Mouse (Mus musculus) spleen, adult 2 months (tissue): ENCODE data around the gene Hspa5. TPM values are rescaled to one million over a fixed set of nuclear protein-coding genes. Genes with fewer than 3 reads are reported as not detected.
A peak's percentile ranks its signal among the peaks of the same experiment; 100 is the strongest.

Source experiments
- DNase-seq, 2 experiments: peaks; one replicate each; pipeline versions ENCODE4 v3.0.0 to v3.0.0-alpha.2; 2012 to 2021; ENCODE audit warnings: low spot score in 2 of 2, low read depth in 1 of 2
- H3K27ac ChIP-seq: fragments of 200-500 bp; 2 replicates; pipeline ENCODE4 v1.5.1; 2012; ENCODE audit warnings: low read length, inconsistent platforms; ENCODE audit not compliant: insufficient read depth
- H3K27me3 ChIP-seq: fragments of 200-500 bp; 2 replicates; pipeline ENCODE4 v1.6.1; 2012; ENCODE audit warnings: mild to moderate bottlenecking, moderate library complexity, low read length, inconsistent platforms; ENCODE audit not compliant: control insufficient read depth, insufficient read depth
- H3K36me3 ChIP-seq: fragments of 200-500 bp; 2 replicates; pipeline ENCODE4 v1.6.1; 2012; ENCODE audit warnings: mild to moderate bottlenecking, low read length, inconsistent platforms; ENCODE audit not compliant: control insufficient read depth, insufficient read depth
- H3K4me1 ChIP-seq: fragments of 200-500 bp; 2 replicates; pipeline ENCODE4 v1.6.1; 2011; ENCODE audit warnings: inconsistent platforms; ENCODE audit not compliant: control insufficient read depth, insufficient read depth, insufficient read length
- H3K4me3 ChIP-seq: fragments of 200-500 bp; 2 replicates; pipeline ENCODE4 v1.5.1; 2011; ENCODE audit warnings: mild to moderate bottlenecking, inconsistent platforms; ENCODE audit not compliant: insufficient read depth, insufficient read length; ENCODE audit errors: extremely low read depth
- CTCF ChIP-seq: fragments of 200-500 bp; IDR thresholded peaks from 2 replicates; pipeline ENCODE4 v1.5.1; 2011; ENCODE audit warnings: mild to moderate bottlenecking, inconsistent platforms; ENCODE audit not compliant: insufficient read depth, insufficient read length, insufficient replicate concordance; ENCODE audit errors: extremely low read depth
- POLR2A ChIP-seq: fragments of 200-500 bp; IDR thresholded peaks from 2 replicates; pipeline ENCODE4 v1.6.1; 2011; ENCODE audit warnings: low read depth, low read length, inconsistent platforms
- WGBS: fragments of 180-500 bp; shearing (Covaris S2); methylation state at CpG from one replicate; pipeline ENCODE4 v1.1.7; 2018; 5-methylcytosine and 5-hydroxymethylcytosine counted together
- polyA plus RNA-seq: library from polyadenylated mRNA; depleted of rRNA; stranded (reverse); fragments of >200 nt; gene quantifications from 2 replicates; pipeline ENCODE4 v1.2.3, GENCODE M21; 2012

The Hspa5 gene
- polyA plus RNA-seq, 1 experiment, result 723 TPM

DNA sequence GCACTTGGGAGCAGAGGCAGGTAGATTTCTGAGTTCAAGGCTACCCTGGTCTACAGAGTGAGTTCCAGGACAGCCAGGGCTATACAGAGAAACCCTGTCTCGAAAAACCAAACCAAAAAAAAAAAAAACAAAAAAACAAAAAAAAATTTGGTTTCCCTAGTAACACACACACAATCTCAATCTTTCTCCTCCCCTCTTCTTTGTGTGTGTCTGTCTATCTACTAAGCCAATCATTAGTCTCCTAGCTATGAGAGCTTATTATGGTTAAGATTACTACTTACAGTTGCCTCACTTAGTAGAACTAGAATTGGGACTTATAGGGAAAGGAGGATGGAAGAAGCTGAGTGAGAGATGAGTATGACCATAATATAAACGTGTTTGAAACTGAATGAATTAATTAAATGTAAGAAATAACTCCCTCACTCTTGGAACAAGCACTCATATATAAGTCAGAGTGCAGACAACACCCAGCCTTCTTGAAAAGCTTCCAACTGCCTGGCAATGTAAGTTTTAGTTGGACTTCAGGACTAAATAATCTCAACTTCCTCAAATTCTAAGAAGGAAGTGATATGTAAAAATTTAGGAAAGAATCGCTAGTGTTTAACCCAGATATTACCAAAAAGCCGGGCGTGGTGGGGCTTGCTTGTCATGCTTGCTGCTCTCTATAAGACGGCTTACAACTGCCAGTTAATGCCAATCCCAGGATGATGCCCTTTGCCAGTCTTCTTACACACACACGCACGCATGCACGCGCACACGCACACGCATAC is 30.2 kb upstream of the Hspa5 start:
- WGBS, result 69% methylated on average over 12 of the region's 12 CpGs
- Histone ChIP-seq H3K27me3 (no peaks in the 10 kb centered on the region), H3K27ac (no peak overlapping the region), H3K4me1 (peaks cover 2% of the 10 kb centered on the region; the same call in 1 of the 2 replicates), H3K4me3 (no peak overlapping the region), H3K36me3 (peaks cover 2% of the 10 kb centered on the region; the same call in 1 of the 2 replicates)
- DNase-seq, result no peak
- TF ChIP-seq POLR2A (no peak), CTCF (no peak)

DNA sequence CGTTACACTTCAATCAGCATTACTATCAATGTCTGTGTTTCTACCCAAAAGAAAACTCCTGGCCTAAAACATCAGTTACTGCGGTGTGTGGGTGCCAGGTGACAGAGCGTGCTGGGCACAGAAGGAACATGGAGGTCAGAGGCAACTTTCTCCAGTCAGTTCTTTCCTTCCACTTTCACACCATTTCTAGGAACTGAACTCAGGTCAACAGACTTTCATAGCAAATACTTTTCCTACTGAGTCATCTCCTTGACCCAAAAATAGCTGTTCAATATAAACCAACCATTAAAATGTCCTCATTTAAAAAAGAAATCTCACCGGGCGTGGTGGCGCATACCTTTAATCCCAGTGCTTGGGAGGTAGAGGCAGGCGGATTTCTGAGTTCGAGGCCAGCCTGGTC is 29.1 kb upstream of the Hspa5 start:
- Histone ChIP-seq H3K4me1 (peaks cover 2% of the 10 kb centered on the region; the same call in 1 of the 2 replicates), H3K4me3 (no peak overlapping the region), H3K27ac (no peak overlapping the region), H3K36me3 (peaks cover 2% of the 10 kb centered on the region; the same call in 1 of the 2 replicates), H3K27me3 (no peaks in the 10 kb centered on the region)
- TF ChIP-seq POLR2A (no peak), CTCF (no peak)
- no peak for DNase-seq
- WGBS, result 91% methylated on average over 8 of the region's 8 CpGs

DNA sequence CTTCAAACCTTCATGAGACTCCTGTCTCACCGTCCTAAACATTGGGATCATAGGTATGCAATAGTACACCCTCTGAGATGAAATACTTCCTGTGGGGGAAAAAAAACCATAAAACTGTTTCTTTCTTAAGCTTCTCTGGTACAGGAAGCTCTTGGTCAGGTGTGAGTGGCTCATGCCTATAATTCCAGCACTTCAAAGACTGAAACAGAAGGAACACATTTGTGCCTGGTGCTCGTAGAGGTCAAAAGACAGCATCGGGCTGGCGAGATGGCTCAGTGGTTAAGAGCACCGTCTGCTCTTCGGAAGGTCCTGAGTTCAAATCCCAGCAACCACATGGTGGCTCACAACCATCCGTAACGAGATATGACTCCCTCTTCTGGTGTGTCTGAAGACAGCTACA is 27.3 kb upstream of the Hspa5 start:
- Histone ChIP-seq H3K27ac (no peak overlapping the region), H3K4me3 (no peak overlapping the region), H3K4me1 (peaks cover 2% of the 10 kb centered on the region; the same call in 1 of the 2 replicates), H3K27me3 (no peaks in the 10 kb centered on the region), H3K36me3 (peaks cover 2% of the 10 kb centered on the region; the same call in 1 of the 2 replicates)
- DNase-seq, result no peak
- WGBS, result 76% methylated on average over 8 of the region's 8 CpGs
- TF ChIP-seq POLR2A (no peak), CTCF (no peak)

DNA sequence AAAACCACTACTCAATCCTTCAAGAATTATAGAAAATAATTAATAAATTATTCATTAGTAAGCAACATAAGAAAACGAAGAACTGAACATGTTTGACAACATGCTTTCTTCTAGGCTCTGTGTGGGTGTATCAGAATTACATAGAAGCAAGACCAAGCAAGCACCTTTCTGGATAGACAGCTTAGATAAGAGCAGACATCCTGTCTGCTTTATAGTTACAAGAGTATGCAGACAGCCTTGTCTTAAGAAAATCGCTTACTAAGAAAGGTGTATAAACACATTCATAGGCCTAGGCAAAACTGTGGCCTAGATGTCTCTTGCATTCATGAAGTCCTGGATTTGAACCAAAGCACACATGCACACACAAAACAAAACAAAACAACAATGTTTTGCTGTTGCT is 26.1 kb upstream of the Hspa5 start:
- H3K4me3 ChIP-seq, result no peak overlapping the region
- no peak for DNase-seq
- no peaks in the 10 kb centered on the region for H3K27me3 ChIP-seq
- WGBS, result 73% methylated on average over 2 of the region's 2 CpGs
- TF ChIP-seq POLR2A, result no peak
- no peak for TF ChIP-seq CTCF
- H3K4me1 ChIP-seq, result peaks cover 2% of the 10 kb centered on the region
- H3K36me3 ChIP-seq, result peaks cover 2% of the 10 kb centered on the region; the same call in 1 of the 2 replicates
- no peak overlapping the region for H3K27ac ChIP-seq

DNA sequence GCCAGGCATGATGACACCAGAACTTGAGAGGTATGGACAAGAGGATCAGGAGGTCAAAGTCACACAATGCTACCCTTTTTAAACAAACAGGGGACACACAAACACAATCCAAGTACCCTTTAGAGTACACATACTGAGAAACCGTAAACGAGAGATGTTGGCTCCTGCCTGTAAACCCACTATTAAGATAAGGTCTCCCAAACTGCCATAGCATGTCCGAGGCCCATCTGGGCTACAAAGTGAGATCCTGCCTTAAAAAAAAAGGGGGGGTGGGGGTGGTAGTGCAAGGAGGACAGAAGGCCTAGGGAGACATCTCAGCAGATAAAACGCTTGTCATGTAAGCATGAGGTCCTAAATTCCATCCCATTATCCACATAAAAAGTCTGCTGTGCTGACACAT is 23.3 kb upstream of the Hspa5 start:
- no peak overlapping the region for H3K27ac ChIP-seq
- no peak for TF ChIP-seq POLR2A
- no peak for TF ChIP-seq CTCF
- H3K27me3 ChIP-seq, result no peaks in the 10 kb centered on the region
- no peak for DNase-seq
- peaks cover 2% of the 10 kb centered on the region; the same call in 1 of the 2 replicates for H3K36me3 ChIP-seq
- peaks cover 3% of the 10 kb centered on the region for H3K4me1 ChIP-seq
- 81% methylated on average over 4 of the region's 4 CpGs for WGBS
- no peak overlapping the region for H3K4me3 ChIP-seq

DNA sequence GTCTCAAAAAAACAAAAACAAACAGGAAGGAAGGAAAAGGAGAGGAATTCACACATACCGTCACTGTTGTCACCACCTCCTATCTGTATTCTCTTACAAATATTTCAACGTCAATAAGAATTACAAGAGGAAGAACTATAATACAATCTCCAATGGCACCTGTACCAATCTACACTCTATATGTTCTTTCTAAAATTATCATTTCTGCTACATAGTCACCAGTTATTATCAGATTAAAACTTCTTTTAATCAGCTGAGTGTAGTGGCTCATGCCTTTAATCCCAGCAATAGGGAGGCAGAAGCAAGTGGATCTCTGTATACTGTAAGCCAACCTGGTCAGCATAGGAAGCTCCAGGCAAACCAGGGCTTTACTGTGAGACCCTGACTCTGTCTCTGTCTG is 21.5 kb upstream of the Hspa5 start:
- Histone ChIP-seq H3K27ac (no peak overlapping the region), H3K27me3 (no peaks in the 10 kb centered on the region), H3K36me3 (no peaks in the 10 kb centered on the region), H3K4me1 (peaks cover 2% of the 10 kb centered on the region), H3K4me3 (no peak overlapping the region)
- 73% methylated on average over 2 of the region's 2 CpGs for WGBS
- DNase-seq, result no peak
- TF ChIP-seq POLR2A (no peak), CTCF (no peak)

DNA sequence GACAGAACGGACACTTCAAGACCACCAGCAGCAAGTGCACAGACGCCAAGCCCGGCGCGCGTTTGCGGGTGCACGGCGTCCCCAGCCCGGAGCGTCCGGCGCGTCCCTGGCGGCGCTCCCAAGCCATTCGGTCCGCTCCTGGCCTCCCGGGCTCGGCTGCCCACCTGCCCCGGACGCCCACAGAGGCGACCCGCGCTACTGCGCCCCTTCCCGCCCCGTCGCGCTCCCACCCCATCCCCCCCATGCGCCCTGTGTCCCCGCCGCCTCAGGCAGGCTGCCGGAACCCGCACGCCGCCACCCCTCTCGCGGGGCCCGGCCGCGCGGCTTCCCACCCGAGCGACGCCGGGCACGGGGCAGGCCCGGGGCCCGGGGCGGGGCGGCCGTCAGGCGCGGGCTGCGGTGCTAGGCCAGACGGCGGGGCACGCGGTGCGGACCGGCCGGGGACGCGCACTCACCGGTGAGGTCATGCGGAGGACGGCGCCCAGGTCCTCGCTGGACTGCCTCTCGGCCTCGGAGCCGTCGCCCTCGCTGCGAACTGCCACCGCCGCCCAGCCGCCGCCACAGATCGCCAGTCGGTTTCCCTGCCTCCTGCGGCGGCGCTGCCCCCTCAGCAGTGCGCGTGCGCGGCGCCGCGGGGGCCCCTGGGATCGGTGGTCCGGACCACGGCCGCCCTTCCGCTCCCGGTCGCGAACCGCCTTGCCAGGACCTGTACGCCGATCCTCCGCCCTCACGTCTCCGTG is 17.8 kb upstream of the Hspa5 start:
- WGBS, result under 1% methylated on average over 91 of the region's 106 CpGs
- DNase-seq, result peak; percentile 74 to 87
- Histone ChIP-seq H3K36me3 (no peaks in the 10 kb centered on the region), H3K27ac (peak overlapping the region; percentile 95), H3K4me3 (peak overlapping the region; percentile 100), H3K4me1 (peaks cover 2% of the 10 kb centered on the region), H3K27me3 (no peaks in the 10 kb centered on the region)
- TF ChIP-seq CTCF, result no peak
- peak; percentile 48 for TF ChIP-seq POLR2A
